Mouse (Mus musculus): ENCODE results near the gene Efna5.

The Efna5 gene

DNA sequence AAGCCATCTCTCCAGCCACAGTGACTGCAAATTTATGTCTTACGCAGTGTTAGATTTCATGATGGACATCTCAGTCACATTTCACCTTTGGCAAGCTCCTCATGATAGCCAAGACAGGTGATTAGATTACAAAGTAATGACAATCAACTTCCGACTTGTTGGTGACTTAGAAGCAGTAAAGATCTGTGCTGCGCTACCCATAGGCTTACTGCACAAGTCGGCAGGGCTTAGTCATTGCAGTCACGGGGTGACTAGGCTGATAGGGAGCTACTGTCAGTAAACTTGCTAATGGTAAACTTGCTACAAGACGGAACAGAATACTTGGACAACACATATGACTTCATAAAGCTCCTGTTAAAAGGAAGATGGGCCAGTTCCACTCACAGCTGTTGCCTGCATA is 136.9 kb downstream of the Efna5 start:
- DNase-seq: no peak

DNA sequence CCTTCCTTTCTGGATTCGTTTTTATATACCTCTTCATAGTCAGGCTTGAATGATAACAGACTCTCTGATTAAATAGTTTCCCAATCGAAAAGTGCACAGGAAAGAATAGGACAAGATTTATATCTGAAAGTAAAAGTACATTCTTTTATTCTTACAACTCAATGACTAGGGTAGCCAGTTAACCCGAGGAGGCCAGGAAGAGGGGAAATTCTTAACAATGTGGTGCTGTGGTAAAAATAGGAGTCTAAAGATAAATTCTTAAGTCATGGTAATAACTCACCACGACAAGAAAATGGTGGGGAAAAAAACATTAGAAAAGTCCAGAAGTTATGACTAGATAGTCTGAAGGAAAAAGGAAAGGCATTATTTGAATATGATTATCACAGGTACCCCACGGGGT is 139.4 kb downstream of the Efna5 start:
- no peak for DNase-seq

DNA sequence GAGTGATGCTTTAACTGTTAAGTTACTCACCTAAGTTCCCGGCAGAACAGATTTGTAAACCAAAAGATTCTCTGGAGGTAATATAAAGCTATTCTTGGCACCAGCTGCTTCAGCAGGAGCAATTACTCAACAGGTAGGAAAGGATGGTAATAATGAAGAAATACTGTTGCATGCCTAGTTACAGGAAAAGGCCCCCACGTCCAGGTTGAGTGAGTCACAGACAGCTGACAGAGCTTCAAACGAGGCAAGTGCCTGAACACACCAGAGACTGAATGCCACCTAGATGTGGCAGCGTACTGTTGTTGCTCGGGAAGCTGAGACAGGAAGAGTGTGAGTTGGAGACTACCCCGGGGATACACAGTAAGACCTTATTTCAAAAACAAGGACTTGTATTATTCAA is 140.1 kb downstream of the Efna5 start:
- DNase-seq: no peak

DNA sequence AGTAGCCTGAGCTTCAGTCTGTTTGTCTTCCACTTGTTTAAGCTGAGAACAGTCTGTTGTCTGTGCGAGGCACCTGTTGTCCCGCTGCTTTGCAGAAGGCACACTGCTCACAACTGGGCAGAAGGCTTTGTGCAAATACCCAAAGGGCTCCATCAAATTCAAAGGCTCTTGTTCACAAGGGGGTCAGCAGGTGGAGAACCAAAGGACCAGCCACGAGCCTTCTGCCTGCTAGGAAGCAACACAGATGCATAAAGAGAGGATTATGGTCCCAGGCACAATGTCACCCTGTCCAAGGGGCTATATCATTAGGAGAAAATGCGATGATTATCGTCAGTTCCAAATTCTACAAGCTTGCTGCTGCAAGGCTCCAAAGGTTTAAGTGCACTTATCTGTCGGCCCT is 141.1 kb downstream of the Efna5 start:
- no peak for DNase-seq

DNA sequence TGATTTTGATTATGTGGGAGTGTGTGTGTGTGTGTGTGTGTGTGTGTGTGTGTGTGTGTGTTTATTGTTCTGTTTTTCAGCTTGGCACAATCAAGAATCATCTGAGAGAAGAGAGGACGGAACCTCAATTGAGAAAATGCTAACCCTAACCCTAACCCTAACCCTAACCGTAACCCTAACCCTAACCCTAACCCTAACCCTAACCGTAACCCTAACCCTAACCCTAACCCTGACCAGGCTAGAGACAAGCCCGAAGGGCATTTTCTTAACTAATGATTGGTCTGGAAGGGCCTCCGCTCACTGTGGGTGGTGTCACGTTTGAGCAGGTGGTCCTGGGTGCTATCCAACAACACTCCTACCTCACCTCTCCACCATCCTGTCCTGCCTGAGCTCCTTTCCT is 143.7 kb downstream of the Efna5 start:
- no peak for DNase-seq

DNA sequence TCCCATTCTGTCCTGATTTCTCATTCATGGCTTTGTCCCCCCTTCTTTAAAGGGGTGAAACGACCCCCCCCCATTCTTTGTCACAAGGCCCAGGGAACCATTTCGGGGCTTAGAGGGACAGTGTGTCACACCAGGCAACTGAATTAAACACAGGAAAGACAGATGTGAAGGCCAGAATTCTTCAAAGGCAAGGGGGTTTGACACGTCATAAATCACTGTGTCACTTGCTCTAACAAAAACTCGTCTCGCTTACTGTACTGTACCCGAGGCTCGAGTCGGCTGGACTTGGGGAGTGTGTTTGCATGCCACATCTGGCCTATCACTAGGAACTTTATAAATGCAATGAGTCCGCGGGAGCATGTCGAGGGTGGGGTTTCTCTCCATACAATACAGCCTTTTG is 145.2 kb downstream of the Efna5 start:
- no peak for DNase-seq

DNA sequence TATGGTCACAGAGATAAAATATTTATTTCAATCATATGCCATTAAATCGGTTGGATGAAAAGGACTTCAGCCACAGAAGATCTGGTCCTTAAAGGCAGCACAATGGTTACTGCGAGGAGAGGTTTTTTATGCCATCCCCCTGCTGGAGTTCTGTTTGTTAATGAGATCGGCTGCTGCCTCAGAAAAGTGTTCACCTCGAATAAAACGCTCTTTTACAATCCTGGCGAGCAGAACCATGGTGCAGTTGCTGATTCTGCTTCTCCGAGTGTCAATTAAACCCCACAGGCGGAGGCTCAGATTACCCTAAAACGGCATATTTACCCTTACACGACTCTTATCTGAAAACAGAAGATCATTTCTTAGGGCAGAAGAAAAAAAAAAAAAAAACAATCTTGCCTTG is 146.2 kb downstream of the Efna5 start:
- no peak for DNase-seq

DNA sequence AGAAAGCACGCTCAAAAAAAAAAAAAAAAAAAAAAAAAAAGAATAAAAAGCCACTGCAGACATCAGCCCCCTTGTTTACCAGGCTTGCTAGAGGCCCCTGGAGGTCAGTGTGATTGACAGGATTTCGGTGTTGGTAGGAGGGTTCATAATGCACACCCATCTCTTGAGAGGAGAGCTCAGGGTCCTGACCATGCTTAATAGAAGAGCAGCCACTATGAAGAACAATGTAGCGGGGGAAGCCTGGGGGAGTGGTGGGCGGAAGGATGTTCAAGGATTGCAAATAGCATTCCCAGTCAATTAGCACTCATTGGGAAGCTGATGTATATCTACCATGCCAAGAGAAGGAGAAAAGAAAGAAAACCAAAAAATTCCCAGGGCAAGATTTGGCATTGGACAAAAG is 147.1 kb downstream of the Efna5 start:
- DNase-seq: no peak

DNA sequence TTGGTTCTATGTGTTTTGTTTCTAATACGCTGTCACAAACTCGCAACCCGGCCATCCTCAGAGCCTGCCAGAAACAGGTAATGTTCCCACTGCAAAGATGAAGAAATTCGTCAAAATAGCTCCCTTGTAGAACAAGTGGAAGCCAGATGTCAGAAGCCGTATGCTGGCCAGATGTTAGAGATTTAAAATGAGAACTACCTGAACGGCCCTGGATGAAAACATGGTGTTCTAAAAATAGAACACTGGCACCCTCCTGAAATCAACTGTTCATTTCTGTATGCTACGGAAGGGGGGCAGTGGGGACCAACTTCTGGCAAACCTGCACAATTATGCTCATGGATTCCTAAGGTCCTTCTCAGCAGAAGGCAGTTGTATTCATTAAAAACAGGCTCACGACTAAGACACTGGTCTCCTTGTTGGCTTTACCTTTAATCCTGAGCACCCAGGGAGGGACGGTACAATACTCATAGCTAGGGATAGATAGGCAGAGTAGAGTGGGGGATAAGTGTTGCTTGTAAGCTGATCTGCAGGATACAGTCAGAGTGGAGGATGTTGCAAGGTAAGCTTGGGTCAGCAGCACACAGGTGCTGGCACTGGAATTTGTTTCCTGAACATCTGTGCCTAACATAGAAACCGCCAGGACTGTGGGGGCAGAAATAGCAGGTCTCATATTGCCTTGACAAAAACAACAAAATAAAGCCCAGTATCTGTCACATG is 151.2 kb downstream of the Efna5 start:
- no peak for DNase-seq

DNA sequence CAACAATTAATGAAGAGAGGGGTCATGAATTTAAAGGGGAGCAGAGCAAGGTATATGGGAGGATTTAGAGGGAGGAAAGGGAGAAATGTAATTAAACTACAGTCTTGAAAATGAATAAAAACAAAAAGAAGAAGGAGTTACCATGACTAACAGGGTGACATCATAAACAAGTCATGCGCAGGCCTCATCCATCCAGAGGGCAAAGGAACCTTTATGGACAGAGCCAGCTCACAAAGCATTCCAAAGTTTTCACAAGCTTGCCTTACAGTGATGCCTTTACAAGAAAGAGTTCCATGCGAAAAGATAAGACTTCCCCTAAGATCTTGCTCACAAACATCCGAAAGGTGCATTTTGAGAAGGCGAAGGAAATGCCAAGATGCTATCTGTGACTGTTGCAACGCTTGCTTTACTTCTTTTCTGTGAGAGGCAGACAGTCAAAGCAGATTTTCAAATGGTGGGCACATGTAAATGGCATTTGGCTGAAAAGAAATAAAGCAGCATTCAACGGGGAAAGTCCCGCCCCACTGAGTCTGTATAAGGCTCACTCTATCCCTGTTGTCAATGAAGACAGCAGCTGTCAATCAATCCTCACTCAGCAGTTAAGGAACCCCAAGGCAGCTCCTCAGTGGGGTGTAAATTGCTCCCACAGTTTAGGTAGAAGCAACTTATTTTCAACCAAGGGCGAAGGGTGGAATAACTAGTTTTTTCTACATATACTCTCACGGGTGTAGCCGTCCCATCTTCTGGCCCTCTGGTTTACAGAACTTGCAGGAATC is 152.8 kb downstream of the Efna5 start:
- DNase-seq: no peak

DNA sequence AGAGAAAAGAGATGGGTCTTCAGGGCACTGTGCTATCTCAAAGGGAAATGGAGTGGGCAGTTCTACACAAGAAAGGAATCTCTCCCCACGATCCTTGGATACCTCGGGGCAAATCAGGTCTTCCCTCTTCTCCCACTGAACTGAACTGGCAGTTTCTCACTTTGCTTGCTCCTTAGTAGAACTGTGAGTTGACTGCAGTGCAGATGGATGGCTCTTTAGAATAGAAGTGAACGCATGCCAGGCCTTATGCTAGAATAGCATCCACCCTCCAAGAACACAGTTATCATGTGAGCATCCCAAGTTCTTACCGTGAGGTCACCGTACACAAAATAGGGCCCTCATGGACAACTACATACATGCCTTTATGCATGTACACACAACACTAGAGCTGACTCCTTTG is 155.0 kb downstream of the Efna5 start:
- DNase-seq: no peak

DNA sequence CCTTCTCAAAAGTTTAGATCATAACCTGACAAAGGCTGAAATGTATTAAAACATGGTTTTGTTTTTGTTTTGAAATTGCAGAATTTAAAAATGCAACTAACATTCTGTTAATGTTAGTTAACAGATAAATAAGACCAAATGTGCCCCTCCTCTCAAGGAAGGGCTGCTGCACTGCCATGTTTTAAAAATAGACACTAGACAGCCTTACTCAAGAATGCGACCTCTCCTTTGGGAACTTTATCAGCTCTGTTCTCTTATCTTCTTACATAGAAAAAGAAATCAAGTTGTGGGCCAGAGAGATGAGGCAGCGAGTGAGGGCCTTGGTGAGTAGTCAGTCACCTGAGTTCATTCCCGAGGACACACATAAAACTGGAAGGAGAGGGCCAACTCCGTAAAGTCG is 158.2 kb downstream of the Efna5 start:
- no peak for DNase-seq

DNA sequence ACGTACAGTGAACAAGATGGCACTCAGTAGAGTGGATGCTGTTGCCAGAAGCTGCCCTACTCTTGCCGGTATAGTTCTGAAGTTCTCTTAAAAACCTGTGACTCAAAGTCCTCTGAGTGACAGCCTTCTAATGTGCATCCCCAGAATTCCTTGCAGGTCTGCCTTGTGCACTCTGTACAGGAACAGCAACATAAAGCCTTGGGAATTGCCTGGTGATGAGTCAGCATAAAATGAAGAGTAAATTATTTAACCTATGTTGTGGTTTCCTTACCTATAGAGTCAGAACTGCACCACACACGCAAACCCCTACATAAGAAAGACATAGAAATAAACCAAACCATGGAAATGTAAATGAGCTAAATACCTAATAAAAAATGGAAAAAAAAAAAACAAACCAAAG is 159.5 kb downstream of the Efna5 start:
- no peak for DNase-seq

DNA sequence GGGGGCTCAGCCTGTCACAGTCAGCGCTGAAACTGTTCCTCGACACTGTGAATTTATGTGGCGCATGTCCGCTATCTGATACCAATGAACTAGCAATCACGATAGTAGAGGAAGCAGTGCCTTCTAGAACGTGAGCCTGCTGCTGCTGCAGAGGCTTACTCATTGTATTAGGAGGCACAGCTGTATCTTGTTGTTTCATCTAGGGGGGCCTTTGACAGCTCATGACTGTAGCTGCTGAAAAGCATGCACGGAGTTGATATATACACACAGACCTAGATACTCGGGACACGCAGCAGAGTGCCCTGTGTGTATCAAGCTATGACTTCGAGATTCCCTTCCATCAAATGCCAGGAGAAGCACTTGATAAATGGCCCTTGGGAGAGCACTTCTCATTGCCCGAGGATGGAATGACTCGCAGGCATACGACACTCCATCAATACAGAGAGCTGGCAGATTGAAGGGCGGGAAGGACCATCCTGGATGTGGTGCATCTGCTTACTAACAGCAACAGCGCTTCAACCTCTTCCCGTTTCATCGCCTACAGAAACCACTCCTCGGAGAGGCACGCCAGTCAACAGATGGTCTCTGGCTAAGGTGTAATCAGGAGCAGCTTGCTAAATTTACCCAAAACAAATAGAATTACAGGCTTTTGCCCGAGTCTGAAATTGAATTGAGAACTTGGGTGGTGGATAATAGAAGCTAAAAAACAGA is 160.2 kb downstream of the Efna5 start:
- DNase-seq: no peak

DNA sequence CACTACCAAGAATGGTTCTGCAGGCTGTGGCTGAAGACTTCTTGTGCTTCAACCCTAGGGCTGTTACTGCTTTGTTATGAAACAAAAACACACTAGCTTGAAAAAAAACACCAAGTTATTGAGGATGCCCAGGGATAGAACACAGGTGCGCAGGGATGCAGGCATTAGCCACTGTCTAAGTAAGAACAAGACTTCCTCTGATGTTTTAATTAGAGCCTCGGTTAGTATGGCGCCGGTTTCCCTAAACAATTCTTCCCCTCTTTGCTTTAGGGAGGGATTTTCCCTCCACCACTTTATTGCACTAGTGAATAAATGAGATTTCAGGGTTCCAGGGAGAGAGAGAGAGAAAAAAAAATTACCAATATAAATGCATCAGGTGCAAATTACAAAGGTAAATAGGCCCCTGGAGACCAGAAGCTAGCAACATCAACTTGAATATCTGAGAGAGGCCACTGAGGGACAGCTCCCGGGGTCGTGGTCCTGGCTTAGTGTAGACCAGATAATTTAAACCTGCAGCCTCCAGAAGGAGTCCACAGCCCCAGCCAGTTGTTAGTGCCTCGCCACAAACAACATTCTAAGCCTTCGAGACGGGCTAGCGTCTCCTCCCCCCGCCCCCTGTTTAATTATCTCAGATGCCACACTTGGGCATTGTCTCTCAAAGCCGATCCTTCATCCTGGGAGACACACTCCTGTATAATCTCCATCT is 163.5 kb downstream of the Efna5 start:
- no peak for DNase-seq

DNA sequence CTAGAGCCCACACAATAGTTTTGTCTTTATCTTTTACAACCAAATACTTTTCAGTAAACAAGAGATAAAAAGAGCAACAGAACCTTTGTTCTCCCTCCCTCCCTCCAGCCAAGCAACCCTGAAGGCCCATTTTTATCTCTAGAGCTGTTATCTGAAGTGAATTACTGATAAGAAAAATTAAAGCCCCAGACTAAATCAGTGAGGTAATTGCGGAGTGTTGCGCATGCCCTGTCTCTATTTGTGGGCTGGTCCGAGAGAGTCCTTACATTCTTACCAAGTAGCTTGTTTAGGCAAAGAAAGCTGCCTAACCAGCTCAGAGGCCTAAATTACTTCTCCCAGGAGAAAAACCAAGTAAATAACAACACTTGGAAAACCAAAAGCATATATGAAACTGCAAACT is 167.7 kb downstream of the Efna5 start:
- DNase-seq: no peak

DNA sequence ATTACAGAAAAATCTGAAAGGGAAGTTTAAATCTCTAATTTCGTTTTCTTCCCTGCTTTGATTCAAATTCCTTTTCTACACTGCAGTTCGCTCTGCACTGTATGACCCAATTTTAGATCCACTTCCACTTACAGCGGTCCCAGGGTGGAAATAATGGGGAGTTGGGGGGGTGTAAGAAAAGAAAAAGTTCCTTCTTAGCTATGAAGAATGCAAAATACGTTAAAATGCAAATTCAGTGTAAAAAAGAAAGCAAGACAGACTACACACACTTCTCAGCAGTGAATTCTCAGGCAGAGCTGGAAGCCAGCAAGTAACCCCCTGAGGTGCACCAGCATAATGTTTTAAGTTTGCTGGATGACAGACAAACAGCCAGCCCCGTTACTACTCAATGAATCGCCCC is 174.7 kb downstream of the Efna5 start:
- DNase-seq: no peak

DNA sequence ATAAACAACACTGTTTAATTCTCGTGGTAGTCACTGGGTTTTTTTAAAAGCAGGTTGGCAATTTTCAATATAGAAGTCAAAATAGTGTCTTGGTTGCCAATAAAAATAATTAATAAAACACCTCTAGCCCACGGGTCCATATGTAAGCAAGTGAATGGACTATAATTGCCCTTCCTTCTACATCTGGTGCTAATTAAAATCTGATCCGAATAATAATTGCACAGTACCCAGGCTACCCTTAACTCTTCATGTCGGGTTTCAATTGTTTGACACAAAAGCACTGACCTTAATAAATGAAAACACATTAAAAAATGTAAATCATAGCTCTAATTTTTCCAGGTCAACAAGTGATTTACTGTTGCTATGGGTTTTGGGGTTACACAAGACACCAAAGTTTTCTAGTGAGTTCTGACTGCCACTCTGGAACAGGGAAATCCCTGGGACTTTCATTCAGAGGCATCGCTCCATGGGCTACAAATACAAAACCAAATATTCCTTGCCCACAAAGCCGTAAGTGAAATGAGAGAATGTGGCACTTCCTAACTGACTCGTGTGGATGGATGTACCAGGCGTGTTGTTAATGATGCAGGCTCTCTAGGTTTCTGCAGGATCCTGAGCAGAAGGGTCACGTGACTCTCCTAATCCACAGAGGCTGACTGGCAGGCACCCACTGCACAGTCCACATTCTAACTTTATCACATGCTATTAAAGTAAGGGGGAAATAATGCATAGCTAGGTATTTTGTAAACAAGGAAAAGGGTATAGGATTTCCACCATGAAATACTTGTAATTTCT is 178.9 kb downstream of the Efna5 start:
- DNase-seq: no peak

DNA sequence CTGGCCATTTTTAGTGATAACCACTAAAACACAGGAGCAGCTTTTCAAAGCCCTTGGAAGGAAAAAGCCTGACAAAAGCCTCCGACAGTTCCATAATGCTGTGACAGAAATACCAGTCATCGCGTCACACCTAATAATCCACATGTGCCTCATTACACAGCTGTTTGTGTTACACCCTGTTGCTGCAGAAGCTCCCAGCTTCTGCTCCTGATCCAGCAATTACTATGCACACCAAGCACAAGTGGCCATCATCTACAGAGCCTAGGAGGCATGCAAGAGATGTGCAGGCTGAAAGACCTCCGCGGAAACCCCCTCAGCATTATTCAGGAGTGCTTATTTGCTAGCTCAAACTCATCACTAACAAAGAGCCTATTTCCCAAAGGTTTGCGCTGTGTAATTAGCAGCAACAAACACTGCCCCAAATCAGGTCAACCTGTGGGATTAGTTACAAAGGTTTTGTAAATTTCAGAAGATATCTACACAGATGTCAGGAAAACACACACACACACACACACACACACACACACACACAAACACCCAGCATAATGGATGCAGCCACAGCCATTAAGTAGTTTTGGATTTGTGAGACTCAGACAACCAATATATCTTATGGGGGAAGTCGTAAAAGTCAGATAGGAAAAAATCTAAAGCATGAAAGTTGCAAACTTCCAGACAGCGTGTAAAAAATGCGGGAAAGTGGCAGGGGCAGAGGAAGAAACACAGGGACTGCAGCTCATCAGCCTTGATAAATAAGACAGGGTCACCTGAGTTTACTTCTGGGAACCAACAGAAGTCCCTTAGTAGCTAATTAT is 180.1 kb downstream of the Efna5 start:
- no peak for DNase-seq

DNA sequence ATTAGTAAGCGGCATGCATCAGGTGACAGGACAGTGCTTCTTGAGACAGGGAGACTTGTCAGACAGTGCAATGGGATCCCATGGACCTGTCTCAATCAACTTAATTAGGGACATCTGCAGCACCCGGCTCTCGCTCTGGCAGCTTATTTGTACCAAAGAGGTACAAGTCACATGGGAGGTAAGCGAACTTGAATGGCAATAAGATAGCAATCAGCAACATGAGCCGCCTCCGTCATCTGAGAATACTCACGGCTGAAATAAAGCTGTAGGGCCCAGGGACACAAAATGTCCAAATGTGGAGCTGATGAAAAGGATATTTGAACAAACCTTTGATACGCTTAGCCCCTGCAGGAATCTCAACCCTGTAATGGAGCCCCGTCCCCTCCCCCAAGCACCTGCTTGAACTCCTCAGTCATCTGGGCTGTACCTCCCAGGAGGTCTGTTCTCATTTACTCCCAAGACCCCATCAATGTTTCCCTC is 186.1 kb downstream of the Efna5 start:
- no peak for DNase-seq

DNA sequence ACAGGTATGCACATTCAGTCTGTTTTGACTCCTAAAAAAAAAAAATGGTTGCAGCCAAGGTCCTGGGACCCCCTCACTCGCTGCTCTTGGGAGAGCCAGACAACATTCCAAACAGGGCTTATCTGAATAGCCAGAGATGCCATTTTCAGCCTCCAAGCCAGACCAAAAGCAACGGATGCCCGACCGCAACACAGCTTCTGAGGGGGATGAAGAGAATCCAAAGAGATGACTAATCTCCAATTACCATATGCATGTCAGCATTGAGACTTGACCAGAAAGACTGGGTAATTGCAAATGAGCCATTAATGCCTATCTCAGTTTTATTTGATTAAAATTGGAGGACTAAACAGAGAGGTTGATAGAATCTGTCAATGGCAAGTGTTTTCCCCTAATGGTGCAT is 188.9 kb downstream of the Efna5 start:
- no peak for DNase-seq

Data from thymus, postnatal 36 days (tissue).